Mouse (Mus musculus) ES-E14 (cell line): ENCODE results near the gene Ebf1. TPM values are rescaled to one million over a fixed set of nuclear protein-coding genes. Genes with fewer than 3 reads are reported as not detected.

Source experiments
- DNase-seq: peaks from one replicate; pipeline ENCODE4 v3.0.0-alpha.2; 2013; ENCODE audit warnings: low read depth, low spot score
- H3K27ac ChIP-seq: 2 replicates; pipeline ENCODE4 v1.5.1; 2012; ENCODE audit warnings: low read depth, mild to moderate bottlenecking, low read length, moderate library complexity, mixed read lengths; ENCODE audit not compliant: poor library complexity, insufficient read depth, severe bottlenecking
- H3K36me3 ChIP-seq: 2 replicates; pipeline ENCODE4 v1.6.1; 2012; ENCODE audit warnings: mild to moderate bottlenecking, low read length, moderate library complexity, mixed read lengths; ENCODE audit not compliant: control insufficient read depth, poor library complexity, insufficient read depth, severe bottlenecking
- H3K4me1 ChIP-seq, 2 experiments: fragments of 150-350 bp in 1 of 2; sonication (generic) in 1 of 2; 2 replicates each; pipeline ENCODE4 v1.6.1; 2012; ENCODE audit warnings: low read length in 2 of 2, mild to moderate bottlenecking in 1 of 2, mixed read lengths in 1 of 2; ENCODE audit not compliant: control insufficient read depth in 2 of 2, insufficient read depth in 2 of 2, poor library complexity in 1 of 2
- H3K4me3 ChIP-seq, 2 experiments: fragments of 150-350 bp in 1 of 2; sonication (generic) in 1 of 2; 2 replicates each; pipeline ENCODE4 v1.5.1; 2012; ENCODE audit warnings: low read length in 2 of 2, low read depth in 1 of 2, mild to moderate bottlenecking in 1 of 2, mixed read lengths in 1 of 2; ENCODE audit not compliant: insufficient read depth in 1 of 2, poor library complexity in 1 of 2, severe bottlenecking in 1 of 2
- H3K9ac ChIP-seq: 2 replicates; pipeline ENCODE4 v1.6.1; 2012; ENCODE audit warnings: low read depth, mild to moderate bottlenecking, low read length, mixed read lengths; ENCODE audit not compliant: poor library complexity, insufficient read depth, severe bottlenecking
- H3K9me3 ChIP-seq: fragments of 150-350 bp; sonication (generic); 2 replicates; pipeline ENCODE4 v1.6.1; 2012; ENCODE audit warnings: low read depth, mild to moderate bottlenecking, low read length; ENCODE audit not compliant: control insufficient read depth, insufficient read depth
- CHD2 ChIP-seq: IDR thresholded peaks from 2 replicates; pipeline ENCODE4 v1.6.1; 2014; ENCODE audit warnings: mild to moderate bottlenecking, low read depth, low read length, inconsistent platforms
- HCFC1 ChIP-seq: IDR thresholded peaks from 2 replicates; pipeline ENCODE4 v1.6.1; 2012; ENCODE audit warnings: low read length, inconsistent platforms, borderline replicate concordance; ENCODE audit not compliant: insufficient read depth
- MAFK ChIP-seq: IDR thresholded peaks from 2 replicates; pipeline ENCODE4 v1.6.1; 2014; ENCODE audit warnings: mild to moderate bottlenecking, low read depth, low read length, inconsistent platforms; ENCODE audit not compliant: insufficient read depth
- ZC3H11A ChIP-seq: IDR thresholded peaks from 2 replicates; pipeline ENCODE4 v1.6.1; 2012; ENCODE audit warnings: low read depth, mild to moderate bottlenecking, inconsistent platforms, low read length, borderline replicate concordance
- ZNF384 ChIP-seq: IDR thresholded peaks from 2 replicates; pipeline ENCODE4 v1.6.1; 2012; ENCODE audit warnings: low read depth, low read length, inconsistent platforms
- in situ Hi-C, 2 experiments: fragments of 600-800 bp; cut with MboI; formaldehyde crosslinking; loops; one replicate each; pipeline ENCODE4 v1.15.1; 2025; ENCODE audit warnings: low sequenced_read_pairs in 2 of 2, inconsistent platforms in 1 of 2; ENCODE audit not compliant: unreplicated experiment in 2 of 2
- total RNA-seq: library from RNA; depleted of rRNA; stranded (reverse); fragments of 300-350 nt; gene quantifications from 2 replicates; pipeline ENCODE4 v1.2.3, GENCODE M21; 2012

Gene Ebf1
- total RNA-seq, 1 experiment: 3.2 TPM

DNA sequence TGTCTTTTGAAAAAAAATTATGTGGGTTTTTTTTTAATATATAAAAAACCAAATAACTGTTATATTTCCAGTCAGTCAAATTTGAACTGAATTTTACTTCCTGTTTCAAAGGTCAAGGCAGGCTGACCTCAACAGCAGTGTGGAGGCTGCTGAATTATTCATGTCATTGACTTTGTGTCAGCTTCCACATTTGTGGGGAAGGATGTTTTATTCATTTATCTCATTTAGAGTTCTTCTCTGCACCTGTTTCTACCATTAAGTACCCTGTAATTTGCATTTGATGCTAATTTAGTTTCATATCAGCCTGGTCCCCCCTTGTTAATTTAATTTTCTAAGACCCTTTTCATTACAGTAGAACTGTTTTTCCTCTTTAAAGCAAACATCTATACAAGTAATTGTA lies 39.8 kb downstream of the Ebf1 start:
- H3K4me3 ChIP-seq: no peak overlapping the region

DNA sequence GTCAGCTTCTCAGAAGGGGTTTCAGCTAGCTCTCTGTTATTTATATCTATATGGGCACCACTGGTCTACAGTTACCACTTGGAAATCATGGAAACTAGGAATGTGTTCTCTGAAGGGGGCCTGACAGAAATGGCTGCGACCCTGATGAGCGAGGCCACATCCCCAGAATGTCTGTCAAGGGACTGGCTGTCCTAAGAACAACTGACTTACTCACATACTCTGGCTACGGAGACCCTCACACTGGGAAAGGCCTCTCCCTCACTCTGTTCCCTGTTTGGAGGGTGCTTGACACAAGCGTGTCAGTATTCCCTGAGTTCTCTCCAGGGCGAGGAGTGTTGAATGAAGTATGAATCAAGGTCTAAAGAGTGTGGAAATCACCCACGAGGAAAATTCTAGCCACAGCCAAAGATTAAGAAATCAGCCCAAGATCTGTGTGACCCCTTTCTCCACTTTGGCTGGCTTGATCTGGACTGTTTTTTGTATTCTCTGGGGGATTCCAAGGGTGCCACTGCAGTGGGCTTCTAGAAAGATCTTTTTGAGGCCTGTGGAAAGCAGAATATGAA lies 40.8 kb downstream of the Ebf1 start:
- no peak for TF ChIP-seq CHD2
- TF ChIP-seq ZC3H11A: no peak
- TF ChIP-seq MAFK: no peak
- no peak for TF ChIP-seq HCFC1
- TF ChIP-seq ZNF384: no peak
- in situ Hi-C loops: no loop called here
- Histone ChIP-seq H3K9ac (no peak overlapping the region), H3K4me3 (no peak overlapping the region), H3K36me3 (no peaks in the 10 kb centered on the region), H3K27ac (no peak overlapping the region), H3K4me1 (no peaks in the 10 kb centered on the region), H3K9me3 (no peaks in the 10 kb centered on the region)
- no peak for DNase-seq

More for the DNA sequence above, 39.8 kb downstream of the Ebf1 start:
- DNase-seq: no peak
- TF ChIP-seq ZC3H11A (no peak), MAFK (no peak), HCFC1 (no peak), CHD2 (no peak), ZNF384 (no peak)
- Histone ChIP-seq H3K9ac (no peak overlapping the region), H3K9me3 (no peaks in the 10 kb centered on the region), H3K27ac (no peak overlapping the region), H3K36me3 (no peaks in the 10 kb centered on the region), H3K4me1 (no peaks in the 10 kb centered on the region)
- in situ Hi-C loops: no loop called here

DNA sequence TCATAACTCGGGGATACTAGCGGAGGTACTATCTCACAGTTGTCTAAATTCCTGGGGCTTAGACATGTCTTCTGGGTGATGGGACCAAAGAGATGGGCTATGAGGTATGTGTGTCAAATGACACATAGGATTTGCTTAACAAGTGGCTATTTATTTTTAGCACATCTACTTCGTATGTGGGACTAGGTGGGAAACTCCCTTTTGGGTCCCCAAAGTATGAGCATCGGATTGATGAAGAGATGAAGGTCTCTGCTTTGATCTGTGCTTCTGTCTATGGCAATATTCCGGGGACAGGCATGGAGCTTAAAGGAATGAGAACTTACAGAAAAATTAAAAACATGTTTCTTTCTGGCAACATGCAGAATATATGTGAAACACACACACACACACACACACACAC lies 44.8 kb downstream of the Ebf1 start:
- no peak overlapping the region for H3K4me3 ChIP-seq
- no peak for DNase-seq
- TF ChIP-seq ZC3H11A (no peak), ZNF384 (no peak), HCFC1 (no peak), MAFK (no peak), CHD2 (no peak)
- H3K9me3 ChIP-seq: no peaks in the 10 kb centered on the region
- in situ Hi-C loops: no loop called here
- no peak overlapping the region for H3K27ac ChIP-seq
- H3K4me1 ChIP-seq: no peaks in the 10 kb centered on the region
- no peak overlapping the region for H3K9ac ChIP-seq
- no peaks in the 10 kb centered on the region for H3K36me3 ChIP-seq

DNA sequence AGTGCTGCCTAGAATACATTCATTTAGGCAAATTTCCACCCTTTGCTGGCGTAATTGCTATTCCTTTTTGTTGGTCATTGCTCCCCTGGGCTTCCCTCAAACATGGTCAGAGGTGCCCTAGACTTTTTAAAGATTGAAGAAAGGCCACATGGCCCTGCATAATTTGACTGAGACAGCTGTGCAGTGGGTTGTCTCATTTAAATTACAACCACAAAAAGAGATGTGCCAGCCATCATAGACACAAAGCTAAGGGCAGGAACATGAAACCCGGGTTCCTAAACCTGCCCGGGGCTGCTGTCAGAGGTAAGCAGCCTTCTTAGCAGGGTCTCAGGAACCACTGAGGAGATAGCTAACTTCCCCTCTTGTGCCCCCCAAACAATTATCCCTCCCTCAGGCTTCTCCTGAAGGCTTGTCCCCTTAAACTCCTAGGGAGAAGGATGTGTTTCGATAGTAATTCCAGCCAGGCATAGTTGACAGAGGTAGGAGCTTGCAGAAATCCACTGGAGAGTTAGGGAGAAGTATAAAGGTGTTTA lies 46.6 kb downstream of the Ebf1 start:
- Histone ChIP-seq H3K27ac (no peak overlapping the region), H3K4me3 (no peak overlapping the region), H3K36me3 (no peaks in the 10 kb centered on the region), H3K9me3 (no peaks in the 10 kb centered on the region), H3K9ac (no peak overlapping the region), H3K4me1 (no peaks in the 10 kb centered on the region)
- no peak for TF ChIP-seq MAFK
- TF ChIP-seq CHD2: no peak
- TF ChIP-seq HCFC1: no peak
- no peak for TF ChIP-seq ZNF384
- no peak for TF ChIP-seq ZC3H11A
- in situ Hi-C loops: no loop called here
- no peak for DNase-seq
